Mouse (Mus musculus) adrenal gland, postnatal 10 days (tissue): ENCODE results near the gene Gm20481. TPM values are rescaled to one million over a fixed set of nuclear protein-coding genes. Genes with fewer than 3 reads are reported as not detected.
"Not testable (repeated sequence)": the region's sequence is repeated elsewhere in the genome, so short reads cannot be mapped to it uniquely, and the experiment has no call there.

Source experiments
- DNase-seq: peaks from one replicate; pipeline ENCODE4 v3.0.0; 2021; ENCODE audit warnings: mixed read lengths
- total RNA-seq, 2 experiments: library from RNA; stranded (reverse); gene quantifications; 2 replicates each; pipeline ENCODE4 v1.2.3; 2021

Gene Gm20481
- total RNA-seq, 2 experiments from 2014 or later: not detected

- DNase-seq: peak; percentile 47
Observed at GRCm38 (mm10) chr17:34975581-34976492, 6.1 kb downstream of the Gm20481 start.

- no peak for DNase-seq
Observed at GRCm38 (mm10) chr17:34977000-34977399, 7.3 kb downstream of the Gm20481 start.

GRCm38 (mm10) chr17:34978239-34978638 lies 8.5 kb downstream of the Gm20481 start:
- DNase-seq: no peak

- no peak for DNase-seq
Observed at GRCm38 (mm10) chr17:34979631-34980030, 9.9 kb downstream of the Gm20481 start.

- DNase-seq: no peak
Observed at GRCm38 (mm10) chr17:34980655-34981054, 10.9 kb downstream of the Gm20481 start.

- DNase-seq: peak; percentile 92
Observed at GRCm38 (mm10) chr17:34981690-34982180, 12.0 kb downstream of the Gm20481 start, which contains the start of gene Lsm2. Gene Lsm2, plus strand, starts transcription at chr17:34981862.

- no peak for DNase-seq
Observed at GRCm38 (mm10) chr17:34982328-34982727, 12.6 kb downstream of the Gm20481 start.

GRCm38 (mm10) chr17:34984218-34984617 lies 14.5 kb downstream of the Gm20481 start:
- DNase-seq: no peak

- DNase-seq: no peak
Observed at GRCm38 (mm10) chr17:34994751-34995150, 25.0 kb downstream of the Gm20481 start.

- DNase-seq: not testable (repeated sequence)
Observed at GRCm38 (mm10) chr17:34995192-34995591, 25.5 kb downstream of the Gm20481 start.

GRCm38 (mm10) chr17:34995927-34996326 lies 26.2 kb downstream of the Gm20481 start:
- not testable (repeated sequence) for DNase-seq

- no peak for DNase-seq
Observed at GRCm38 (mm10) chr17:34996411-34997141, 26.9 kb downstream of the Gm20481 start.

GRCm38 (mm10) chr17:34997142-34997483 lies 27.4 kb downstream of the Gm20481 start:
- DNase-seq: no peak

GRCm38 (mm10) chr17:34998526-34999430 lies 29.1 kb downstream of the Gm20481 start:
- no peak for DNase-seq

- DNase-seq: not testable (repeated sequence)
Observed at GRCm38 (mm10) chr17:34999871-35000716, 30.4 kb downstream of the Gm20481 start.

GRCm38 (mm10) chr17:35000717-35001451 lies 31.2 kb downstream of the Gm20481 start, which contains the start of gene Vars:
Gene Vars, plus strand, starts transcription at chr17:35000987.
- DNase-seq: peak; percentile 94

- no peak for DNase-seq
Observed at GRCm38 (mm10) chr17:35001452-35002152, 31.9 kb downstream of the Gm20481 start.

- DNase-seq: no peak
Observed at GRCm38 (mm10) chr17:35002153-35002865, 32.6 kb downstream of the Gm20481 start.
